Mouse (Mus musculus) cerebellum, postnatal 10 days (tissue): ENCODE measurements around the gene Spon1.
A peak's percentile ranks its signal among the peaks of the same experiment; 100 is the strongest.

Source experiments
- DNase-seq, 2 experiments: peaks; one replicate each; pipeline ENCODE4 v3.0.0; 2021; ENCODE audit warnings: mixed read lengths in 2 of 2

Spon1 gene

DNA sequence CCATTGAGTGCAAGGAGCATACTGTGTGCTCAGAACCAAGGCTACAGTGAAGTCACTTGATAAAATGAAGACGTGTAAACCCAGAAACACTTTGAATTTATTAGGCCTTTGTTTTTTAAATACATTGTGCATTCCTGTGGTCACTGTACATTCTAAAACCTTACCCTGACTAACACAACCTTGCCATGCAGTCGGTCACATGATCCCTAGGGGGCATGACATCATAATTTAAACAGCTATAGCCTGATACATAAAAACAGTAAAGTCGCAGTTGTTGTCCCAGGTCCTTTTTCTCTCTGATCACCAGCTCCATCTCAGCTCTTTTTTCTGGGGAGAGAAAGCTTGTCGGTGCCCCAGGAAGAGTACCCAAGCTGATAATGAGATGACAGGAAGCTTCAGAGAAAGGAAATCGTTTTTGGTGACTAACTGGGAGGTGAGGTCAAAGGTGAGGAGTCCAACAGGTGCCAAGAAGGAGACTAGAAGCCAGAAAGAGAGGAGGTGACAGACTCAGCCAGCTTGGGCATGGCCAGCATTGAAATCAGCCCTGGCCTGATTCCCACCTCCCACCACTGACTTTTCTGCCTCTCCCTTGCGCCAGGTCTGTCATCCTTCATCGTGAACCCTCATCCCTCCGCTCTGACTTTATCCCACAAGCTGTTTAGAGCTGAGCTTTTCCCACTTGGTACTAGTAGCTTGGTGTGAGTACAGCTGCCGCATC is 246.1 kb downstream of the Spon1 start:
- DNase-seq, result peak; percentile 62 to 68

DNA sequence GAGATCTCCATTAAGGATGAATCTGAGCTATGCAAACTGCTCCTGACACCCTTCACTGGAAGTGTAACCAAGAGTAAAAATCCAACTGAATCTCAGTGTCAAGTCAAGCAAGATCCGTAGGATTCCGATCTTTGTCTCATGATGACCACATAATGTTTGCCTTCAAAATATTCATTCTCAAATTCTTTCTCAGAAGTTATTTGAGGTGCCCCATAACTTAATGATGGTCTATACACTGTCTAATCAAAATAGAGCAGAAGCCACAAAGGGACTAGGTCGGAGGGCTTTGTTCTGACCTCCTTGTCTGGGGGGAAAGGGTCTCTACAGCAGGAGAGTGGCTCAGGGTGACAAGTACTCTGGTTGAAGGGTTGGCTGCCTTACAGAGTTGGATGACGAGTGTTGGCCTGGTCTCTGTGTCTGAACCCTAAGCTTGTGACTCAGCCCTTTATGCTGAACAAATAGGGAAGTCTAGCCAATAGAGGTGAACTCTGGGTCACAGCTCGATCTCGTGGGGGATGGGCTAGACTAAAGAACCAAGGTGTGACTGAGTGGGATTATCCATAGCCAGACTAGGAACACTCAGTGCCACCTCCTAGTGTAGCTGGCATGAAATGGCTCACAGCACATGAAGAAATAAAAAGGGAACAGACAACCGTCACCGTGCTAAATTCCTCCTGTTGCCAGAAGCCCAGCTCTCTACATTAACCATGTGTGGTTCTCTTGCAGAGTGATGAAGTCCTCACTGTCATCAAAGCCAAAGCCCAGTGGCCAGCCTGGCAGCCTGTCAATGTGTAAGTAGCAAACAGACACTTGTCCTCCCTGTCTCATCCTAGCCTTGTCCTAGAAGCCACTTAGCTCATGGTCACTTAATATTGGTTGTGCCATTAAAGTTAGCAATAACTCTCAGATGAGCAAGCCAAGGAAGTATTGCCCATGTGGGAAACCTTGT is 250.5 kb downstream of the Spon1 start:
- peak in 1 of 2 experiments; percentile 71 for DNase-seq

DNA sequence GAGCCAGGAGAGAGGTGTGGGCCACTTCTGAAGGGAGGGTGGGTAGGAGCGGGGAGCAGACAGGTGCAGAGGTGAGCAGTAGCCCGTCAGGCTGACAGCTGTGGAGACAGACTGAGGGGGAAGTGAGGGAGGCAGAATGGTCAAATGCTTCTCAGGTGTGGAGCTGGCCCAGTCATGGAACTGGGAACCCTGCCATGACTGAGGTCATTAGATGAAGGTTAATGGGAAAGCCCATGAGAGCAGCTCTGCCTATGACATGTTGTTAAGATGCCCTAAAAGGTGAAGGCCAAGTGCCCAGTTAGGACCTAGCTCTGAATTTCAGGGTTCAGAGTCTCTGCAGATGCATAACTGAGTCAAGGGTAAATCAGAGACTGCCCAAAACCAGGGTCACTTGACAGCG is 253.1 kb downstream of the Spon1 start:
- peak; percentile 43 to 53 for DNase-seq

DNA sequence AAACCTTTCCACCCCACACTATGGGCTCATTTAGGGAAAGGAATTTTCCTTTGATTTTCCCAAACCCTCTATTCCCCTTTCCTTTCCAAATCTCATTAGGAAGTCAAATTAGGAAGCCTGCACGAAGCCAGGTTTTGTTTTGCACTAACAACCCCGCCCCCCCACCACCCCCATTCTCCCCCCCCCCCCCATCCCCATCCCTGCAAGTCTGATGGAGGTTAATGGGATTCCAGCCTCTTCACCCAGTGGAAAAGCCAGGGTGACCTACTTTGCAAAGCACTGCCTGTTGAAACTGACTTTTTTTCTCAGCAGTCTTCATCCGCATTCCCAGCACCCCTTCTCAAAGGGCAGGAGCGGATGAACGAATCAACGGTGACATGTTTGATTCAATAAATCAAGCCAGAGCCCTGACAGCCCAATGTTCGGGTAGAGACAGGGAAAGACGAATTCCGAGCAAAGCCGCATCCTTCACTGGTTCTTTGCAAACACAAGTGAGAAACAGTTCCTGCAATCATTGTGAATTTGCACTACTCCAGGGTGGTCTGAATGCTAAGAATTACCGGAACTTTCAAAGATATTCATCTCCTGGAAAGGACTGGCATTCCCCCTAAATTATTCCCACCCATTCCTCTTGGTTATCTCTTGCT is 254.4 kb downstream of the Spon1 start:
- DNase-seq, result peak in 1 of 2 experiments; percentile 35

DNA sequence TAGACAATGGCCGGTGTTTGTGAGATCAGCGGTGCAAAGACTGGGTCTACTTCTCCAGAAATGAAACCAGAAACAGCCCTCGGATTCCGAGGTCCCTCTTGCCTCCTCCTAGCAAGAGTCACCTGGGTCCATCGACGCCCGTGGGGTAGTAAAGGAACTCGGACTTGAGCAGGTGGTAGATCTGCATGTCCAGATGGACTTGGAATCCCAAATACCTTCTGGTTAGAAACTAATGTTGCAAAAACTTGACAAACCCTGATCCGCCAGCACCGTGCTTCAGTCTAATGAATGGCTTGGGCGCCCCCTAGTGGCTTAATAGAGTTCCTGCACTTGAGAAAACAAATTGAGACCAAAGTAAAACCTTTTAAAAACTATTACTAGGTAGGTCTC is 254.9 kb downstream of the Spon1 start:
- peak; percentile 88 to 90 for DNase-seq

DNA sequence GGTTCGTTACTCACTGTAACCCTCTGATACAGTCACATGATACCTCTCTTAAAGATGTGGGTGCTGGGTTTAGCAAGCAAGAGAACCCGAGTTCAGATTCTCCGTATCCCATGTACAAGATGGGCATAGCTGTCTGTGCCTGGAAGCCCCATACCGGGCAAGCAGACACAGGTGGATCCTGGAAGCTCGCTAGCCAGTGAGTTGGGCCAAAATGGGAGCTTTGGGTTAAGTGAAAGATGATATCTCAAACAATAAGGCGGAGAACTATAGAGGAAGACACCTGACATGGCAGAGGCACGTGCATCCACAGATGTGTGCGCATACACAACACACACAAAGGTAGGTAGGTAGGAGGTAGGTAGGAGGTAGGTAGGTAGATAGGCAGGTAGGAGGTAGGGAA is 261.1 kb downstream of the Spon1 start:
- no peak for DNase-seq

DNA sequence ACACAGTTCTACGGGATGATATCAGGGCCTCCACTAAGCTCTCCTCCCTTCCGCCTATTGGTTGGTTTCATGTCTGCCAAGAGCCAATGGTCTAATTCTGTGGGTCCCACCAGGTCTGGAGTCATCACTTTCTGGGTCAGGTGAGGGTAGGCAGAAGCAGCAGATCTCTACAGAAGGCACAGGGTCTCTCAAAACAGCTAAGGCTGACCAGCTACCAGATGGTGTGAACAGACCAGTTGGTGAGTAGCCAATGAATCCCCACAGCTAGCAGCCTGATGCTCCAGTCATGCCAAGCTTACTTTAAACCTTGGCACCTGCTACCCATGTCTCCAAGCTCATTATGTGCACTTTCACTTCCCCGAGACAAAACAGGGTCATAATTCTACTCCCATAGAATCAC is 261.6 kb downstream of the Spon1 start:
- peak; percentile 94 to 96 for DNase-seq

DNA sequence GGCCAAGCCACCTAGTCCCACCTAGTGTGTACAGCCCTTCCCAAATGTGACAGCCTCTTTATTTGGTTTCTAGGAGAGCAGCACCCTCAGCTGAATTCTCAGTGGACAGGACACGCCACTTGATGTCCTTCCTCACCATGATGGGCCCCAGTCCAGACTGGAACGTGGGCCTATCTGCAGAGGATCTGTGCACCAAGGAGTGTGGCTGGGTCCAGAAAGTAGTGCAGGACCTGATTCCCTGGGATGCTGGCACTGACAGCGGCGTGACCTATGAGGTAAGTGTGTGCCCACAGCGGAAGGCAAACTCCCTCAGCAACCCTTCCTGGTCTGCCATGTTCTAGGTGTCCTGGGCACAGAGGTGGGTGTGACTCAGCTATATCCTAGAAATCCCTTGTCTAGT is 263.0 kb downstream of the Spon1 start:
- DNase-seq, result peak in 1 of 2 experiments; percentile 42

DNA sequence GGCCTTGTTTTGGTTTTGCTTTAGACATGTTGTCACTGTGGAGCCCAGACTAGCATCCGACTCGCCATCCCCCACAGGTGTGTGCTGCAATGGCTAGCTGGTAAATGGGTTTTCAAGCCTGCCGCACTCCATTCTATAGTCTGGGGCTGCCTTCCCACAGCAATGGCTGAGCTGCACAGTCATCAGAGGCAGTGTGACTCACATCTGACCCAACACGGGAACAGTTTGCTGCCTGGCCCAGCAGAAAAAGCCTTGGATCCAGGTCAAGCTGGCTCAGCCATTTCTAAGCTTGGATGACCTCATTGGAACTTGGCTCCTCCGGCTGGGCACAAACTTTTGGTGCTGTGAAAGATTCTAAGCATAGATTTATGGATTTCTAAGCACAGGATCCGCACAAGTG is 263.8 kb downstream of the Spon1 start:
- DNase-seq, result peak; percentile 82 to 85

DNA sequence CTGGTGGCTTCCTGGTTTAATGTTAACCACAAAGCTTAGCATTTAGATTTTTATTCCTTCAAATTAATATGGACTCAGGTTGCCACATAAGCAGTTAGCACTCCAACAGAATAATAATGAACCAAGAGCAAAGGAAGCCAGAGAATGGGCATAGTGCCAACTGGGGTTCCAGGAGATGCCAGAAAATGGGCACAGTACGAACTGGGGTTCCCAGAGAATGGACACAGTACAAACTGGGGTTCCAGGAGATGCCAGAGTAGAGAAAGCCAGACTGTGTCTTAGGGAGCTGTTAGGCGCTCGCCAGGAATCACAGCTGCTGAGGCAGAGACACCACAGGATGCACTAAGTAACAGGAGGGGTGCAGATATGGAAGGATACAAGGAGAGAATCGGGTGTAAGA is 271.4 kb downstream of the Spon1 start:
- DNase-seq, result peak; percentile 67 to 72

DNA sequence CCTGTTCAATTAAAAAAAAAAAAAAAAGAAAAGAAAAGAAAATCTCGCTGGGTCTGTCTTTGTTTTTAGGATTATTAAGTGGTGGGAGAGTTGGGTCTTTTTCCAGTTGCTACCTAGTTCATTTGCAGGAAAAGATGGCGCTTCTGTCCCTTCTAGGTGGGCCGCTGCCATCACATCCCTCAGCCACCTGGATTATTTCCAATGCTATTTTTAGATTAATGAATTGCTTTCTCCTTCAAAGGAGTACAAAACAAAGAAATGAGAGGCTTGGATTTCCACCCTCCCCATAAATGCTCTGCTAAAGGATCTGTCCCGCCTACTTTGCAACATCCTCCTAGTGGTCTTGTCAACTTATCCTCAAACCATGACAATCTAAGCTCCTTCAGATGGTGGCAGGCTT is 275.6 kb downstream of the Spon1 start:
- DNase-seq, result peak in 1 of 2 experiments; percentile 52

DNA sequence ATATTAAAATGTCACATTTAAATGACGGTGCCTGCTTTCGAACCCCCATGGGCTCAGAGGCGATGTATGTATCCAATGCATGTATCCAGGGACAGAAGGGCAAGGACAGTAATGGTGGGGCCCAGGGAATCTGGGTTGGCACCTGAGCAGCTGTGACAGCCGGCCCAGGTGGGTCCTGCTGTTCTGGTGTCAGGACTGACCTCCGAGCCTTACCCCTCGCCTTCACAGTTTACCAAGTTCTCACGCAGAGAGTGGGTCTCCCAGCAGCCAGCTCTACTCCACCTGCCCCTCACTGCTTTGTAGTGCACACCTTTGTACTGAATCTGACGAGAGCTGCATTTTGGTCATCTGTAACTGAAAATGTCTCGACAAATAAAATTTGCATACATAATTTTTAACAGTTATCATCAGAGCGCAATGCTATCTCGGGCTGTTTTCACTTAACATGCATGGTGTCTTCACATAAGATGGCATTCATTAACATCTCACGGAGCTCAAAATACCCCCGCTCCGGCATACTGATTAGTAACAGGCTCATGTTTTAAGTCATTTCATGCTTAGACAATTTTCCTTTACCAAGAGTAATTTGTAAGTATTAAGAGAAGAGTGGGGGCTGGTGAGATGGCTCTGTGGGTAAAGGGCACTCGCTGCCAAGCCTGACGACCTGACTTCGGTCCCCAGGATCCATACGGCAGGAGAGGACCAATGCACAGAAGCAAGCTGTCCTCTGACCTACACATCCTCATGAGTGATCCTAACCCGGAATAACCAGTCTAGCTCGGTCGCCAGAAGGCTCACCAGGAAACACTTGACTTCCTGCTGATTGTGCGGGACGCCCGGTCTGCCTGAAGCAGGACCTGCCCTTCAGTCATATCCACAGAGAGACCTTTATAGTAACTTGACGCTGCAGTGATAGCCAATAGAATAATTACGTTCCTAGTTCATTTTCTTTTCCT is 277.5 kb downstream of the Spon1 start:
- DNase-seq, result peak in 1 of 2 experiments; percentile 22

DNA sequence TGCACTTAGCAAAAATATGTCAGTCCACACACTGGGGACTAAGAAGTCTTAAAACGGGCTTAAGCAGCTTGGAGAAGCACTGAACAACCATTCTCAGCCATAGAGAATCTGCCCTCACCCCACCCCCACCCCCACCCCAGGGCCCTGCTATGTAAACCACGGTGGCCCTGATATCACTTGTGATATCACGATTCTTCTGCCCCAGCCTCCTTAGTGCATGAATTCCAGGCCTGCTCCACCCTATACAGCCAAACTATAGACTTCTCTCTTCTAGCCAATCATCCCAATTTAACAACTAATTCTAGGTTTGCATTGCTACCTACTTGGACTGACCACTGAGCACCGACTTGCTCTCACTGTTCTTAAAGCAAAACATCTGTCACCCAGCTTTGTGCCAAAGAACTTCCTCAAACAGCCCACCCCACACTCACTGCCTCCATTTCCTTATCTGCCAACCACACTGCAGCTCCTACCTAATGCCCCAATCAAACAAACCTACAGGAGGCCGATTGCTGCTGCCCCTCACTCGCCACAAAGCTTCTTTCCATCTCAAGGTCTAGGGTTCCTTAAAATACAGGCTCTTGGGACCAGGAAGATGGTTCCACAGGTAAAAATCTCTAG is 278.2 kb downstream of the Spon1 start:
- DNase-seq, result no peak

DNA sequence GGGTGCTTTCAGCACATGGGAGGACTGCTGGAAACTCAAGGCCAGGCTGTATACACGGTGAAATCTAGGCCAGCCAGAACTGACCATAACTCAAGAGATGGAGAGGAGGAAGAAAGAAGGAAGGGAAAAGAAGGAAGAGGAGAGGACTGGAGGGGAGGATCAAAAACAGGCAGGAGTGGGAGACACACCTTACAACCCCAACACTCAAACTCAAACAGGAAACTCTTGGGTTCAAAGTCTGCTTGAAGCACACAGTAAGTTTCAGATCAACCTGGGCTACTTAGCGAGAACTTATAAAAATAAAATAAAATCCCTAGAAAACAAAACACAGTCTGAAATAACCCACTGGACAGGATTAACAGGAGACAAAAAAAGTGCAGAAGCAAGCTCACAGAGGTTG is 280.0 kb downstream of the Spon1 start:
- no peak for DNase-seq

DNA sequence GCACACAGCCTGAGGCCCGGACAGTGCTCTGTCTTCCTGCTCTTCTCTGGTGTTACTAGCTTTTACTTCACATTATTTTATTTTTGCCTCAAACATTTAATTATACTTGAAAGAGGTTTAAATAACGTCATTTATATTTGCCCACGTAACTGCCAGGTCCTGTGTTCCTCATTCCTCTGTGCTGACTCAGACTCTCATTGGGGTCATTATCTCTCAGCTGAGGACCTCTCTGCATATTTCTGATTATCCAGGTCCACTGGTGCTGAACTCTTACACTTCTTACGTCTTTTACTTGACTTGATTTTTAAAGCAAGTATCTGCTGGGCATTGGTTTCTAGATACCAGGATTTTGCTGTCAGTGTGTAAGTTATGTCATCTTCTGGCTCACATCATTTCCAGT is 287.9 kb downstream of the Spon1 start:
- no peak for DNase-seq

DNA sequence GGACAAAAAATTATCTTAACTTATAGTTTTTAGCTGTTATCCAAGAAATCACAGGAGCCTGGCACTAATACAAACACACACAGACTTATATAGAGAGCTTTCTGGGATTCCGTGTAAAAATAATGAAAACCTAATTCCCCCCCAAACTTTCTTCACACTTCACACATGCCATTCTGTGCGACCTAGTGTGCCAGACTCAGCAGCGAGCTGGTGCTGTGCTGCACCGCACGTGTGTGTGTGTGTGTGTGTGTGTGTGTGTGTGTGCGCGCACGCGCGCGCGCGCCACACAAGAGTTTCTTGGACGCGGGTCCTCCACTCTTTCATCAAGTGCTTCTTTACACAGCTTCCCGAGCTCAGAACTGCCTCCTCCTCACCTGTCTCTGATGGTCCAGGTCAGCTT is 292.4 kb downstream of the Spon1 start:
- DNase-seq, result no peak

DNA sequence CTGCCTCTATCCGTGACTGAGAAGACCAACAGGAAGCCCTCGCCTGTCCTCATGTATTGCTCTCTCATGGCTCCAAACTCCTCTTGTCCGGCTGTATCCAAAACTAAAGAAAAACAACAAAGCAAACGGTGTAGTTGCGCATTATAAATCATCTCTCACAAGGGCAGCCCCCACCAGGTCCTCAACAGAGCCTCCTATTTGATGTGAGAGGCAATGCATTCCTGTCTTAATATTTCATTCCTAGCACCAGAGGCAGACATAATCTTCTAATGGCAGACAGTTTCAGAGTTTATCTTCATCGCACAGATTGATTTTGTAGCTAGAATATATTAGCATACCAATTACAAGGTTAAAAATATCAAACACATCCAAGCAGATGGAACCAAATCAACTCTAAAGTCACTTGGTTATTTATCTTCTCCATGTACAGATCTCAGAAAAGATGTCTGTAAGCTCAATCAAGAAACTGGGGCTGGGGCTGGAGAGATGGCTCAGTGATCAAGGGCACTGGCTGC is 293.2 kb downstream of the Spon1 start:
- DNase-seq, result no peak

DNA sequence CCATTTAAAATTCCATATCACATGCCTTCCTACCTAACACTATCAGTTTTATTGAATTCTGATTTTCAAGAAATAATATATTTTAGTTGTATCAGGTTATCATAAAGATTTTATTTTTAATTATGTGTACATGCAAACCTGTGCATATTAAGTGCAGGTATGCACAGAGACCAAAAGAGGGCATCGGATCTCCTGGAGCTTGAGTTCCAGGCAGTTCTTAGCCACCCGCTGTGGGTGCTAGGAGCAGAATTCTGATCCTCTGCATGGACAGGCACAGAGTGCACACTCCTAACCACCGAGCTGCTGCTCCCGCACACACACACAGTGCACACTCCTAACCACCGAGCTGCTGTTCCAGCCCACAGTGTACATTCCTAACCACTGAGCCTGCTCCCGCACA is 294.6 kb downstream of the Spon1 start:
- no peak for DNase-seq

DNA sequence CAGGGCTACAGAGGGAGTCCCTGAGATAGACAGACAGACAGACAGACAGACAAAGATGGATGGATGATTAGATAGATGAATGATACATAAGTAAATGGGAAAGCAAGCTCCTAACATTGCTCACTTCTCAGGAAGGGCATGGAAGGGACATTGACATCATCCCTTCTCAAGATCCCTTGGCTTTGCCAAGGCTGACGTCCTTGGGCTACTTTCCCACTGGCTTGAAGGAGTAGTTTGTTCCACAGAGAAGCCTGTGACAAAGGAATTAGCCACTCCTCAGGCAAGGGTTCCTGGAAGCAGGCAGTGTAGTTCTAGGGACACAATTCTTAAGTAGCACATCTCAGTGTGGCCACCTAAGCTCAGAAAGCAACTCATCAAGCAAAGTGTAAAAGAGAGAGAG is 296.7 kb downstream of the Spon1 start:
- DNase-seq, result no peak

DNA sequence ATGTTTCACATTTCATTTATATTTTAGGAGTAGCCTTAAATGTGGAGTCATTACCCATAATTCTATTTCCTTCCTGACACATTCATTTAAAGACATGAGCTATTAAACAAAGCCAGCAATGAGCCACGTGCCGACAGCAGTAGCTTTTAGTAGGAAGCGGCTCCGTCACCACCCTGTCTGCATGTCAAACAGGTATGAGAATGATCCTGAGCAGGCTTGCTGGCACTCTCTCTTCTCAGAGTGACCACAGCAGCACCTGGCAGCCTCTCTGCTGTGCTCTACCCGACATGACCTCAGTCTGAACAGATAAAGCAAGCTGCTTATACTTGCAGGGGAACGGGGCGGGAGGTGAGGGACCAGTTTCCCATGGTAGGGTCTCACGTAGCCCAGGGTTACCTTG is 297.7 kb downstream of the Spon1 start:
- DNase-seq, result peak; percentile 30 to 46

DNA sequence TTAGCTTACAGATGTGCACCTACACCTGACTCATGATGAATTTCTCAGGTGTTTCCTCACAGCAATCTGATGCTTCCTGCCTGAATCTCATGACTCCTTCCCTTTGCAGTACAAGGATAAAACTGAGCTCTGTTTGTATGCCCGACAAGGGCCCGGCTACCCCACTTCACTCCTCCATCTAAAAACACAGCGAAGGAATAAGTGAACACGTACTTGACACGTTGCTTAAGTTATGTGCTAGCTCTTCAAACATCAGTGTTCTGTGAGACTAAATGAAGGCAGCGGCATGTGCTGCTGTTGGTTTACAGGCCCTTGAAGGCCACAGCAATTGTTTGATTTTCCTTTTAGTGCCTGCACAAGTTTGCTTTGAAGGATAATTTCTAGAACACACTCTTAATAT is 298.2 kb downstream of the Spon1 start:
- no peak for DNase-seq
